Mouse (Mus musculus): ENCODE measurements around the gene Lrrc4c. TPM values are rescaled to one million over a fixed set of nuclear protein-coding genes. Genes with fewer than 3 reads are reported as not detected.

Lrrc4c gene
- total and polyA plus RNA-seq, 2 experiments from 2014 or later: 0.08 to 0.66 TPM

DNA sequence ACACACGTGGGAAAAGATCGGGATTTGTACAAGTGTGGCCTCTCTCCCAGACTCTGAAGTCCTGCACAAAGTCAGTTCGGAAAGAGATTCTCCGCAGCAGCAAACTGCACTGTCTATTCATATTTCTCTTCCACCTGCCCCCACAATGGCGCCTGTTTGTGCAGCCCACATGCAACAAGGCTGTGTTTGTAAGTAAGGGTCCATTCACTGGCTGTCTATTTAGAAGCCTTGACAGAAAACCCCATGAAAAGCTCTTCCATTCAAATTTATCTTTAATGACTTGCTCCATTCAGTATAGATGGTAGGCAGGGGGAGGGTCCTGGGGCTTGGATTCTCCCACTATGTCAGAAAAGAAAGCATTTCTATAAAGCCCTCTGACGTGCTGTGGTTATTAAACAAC is 157.7 kb downstream of the Lrrc4c start:
- Histone ChIP-seq H3K4me2 (ENCODE audit: low read depth, low read length) (no peak overlapping the region), H3K27ac (ENCODE audit: low read depth) (no peak overlapping the region), H3K9ac (replicated peaks; ENCODE audit: low read depth, low read length) (no peak overlapping the region), H3K4me1 (ENCODE audit: control insufficient read depth, insufficient read depth) (no peaks in the 10 kb centered on the region), H3K4me3 (ENCODE audit: low read depth, low read length) (no peak overlapping the region), H3K27me3 (ENCODE audit: control insufficient read depth, insufficient read depth, low read length) (no peaks in the 10 kb centered on the region), H3K9me3 (replicated peaks; ENCODE audit: control insufficient read depth, low read length) (no peaks in the 10 kb centered on the region), H3K36me3 (replicated peaks; ENCODE audit: control insufficient read depth, insufficient read depth, low read length) (no peaks in the 10 kb centered on the region)
- no peak for TF ChIP-seq EP300 (IDR thresholded peaks at IDR 0.05; ENCODE audit: low read depth)
- no peak for TF ChIP-seq CTCF (IDR thresholded peaks at IDR 0.05; ENCODE audit: low read depth)
- no peak for ATAC-seq (ENCODE audit: insufficient read depth, low read depth)
- 66% methylated on average over 6 of the region's 6 CpGs for WGBS
- no peak for DNase-seq (ENCODE audit: low spot score)

DNA sequence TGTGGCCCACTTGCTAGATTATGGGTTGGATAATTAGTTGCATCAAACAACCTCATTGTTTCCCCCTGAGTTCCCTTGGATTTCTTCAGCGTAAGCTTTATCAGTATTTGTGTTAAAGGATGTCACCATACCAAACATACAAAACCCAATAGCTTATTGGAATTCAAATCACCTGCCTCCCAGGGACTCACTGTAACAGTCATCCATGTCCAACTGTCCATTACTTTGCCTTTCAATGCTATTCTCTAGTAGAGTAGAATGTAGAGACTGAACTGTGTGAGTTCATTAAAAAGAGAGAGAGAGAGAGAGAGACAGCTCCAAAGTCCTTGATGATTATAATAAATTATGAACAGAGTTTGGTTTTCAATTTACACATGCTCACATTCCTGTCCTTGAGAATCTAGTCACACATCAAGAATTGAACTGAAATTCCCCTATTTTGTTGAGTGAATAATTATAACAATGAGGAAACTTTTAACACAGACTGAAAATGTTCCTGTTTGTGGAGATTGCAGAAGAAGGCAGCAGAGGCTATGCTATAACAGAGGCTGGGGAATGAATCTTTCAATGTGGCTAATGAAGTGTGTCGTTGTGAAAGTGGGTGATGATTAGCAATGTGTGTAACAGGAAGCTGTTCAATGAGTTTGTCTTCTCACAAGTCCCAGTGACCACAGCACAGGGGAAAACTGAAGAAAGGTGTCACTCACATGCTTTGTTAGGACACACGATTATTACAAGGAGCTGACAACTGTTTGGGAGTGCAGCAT is 181.3 kb downstream of the Lrrc4c start:
- WGBS: 48% methylated on average over 3 of the region's 3 CpGs
- no peak for DNase-seq (ENCODE audit: low spot score)
- H3K36me3 ChIP-seq (replicated peaks; ENCODE audit: control insufficient read depth, insufficient read depth, low read length): no peaks in the 10 kb centered on the region
- no peak for ATAC-seq (ENCODE audit: insufficient read depth, low read depth)
- no peak overlapping the region for H3K4me2 ChIP-seq (ENCODE audit: low read depth, low read length)
- no peaks in the 10 kb centered on the region for H3K27me3 ChIP-seq (ENCODE audit: control insufficient read depth, insufficient read depth, low read length)
- no peaks in the 10 kb centered on the region for H3K9me3 ChIP-seq (replicated peaks; ENCODE audit: control insufficient read depth, low read length)
- no peak overlapping the region for H3K27ac ChIP-seq (ENCODE audit: low read depth)
- no peaks in the 10 kb centered on the region for H3K4me1 ChIP-seq (ENCODE audit: control insufficient read depth, insufficient read depth)
- no peak overlapping the region for H3K4me3 ChIP-seq (ENCODE audit: low read depth, low read length)
- TF ChIP-seq CTCF (IDR thresholded peaks at IDR 0.05; ENCODE audit: low read depth) (no peak), EP300 (IDR thresholded peaks at IDR 0.05; ENCODE audit: low read depth) (no peak)
- no peak overlapping the region for H3K9ac ChIP-seq (replicated peaks; ENCODE audit: low read depth, low read length)

DNA sequence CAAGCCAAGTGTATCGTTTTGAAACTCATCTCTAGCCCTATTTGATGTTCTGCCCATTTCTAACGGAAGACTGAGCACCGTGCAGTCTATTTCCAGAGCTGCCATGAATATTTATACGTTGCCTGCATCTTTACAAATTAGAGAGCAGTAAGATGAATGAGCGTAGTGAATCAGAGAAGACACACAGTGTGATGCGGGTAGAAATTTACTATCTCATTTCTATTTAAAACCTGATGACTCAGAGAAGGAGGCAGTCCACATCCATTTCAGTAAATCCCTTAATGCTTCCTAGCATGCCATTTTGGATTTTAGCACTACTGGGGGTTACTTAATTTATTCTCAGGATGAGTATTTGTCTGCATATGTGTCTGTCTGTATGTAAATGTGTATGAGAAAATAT is 186.2 kb downstream of the Lrrc4c start:
- TF ChIP-seq CTCF (IDR thresholded peaks at IDR 0.05; ENCODE audit: low read depth): no peak
- no peak for TF ChIP-seq EP300 (IDR thresholded peaks at IDR 0.05; ENCODE audit: low read depth)
- no peaks in the 10 kb centered on the region for H3K27me3 ChIP-seq (ENCODE audit: control insufficient read depth, insufficient read depth, low read length)
- no peaks in the 10 kb centered on the region for H3K36me3 ChIP-seq (replicated peaks; ENCODE audit: control insufficient read depth, insufficient read depth, low read length)
- H3K27ac ChIP-seq (ENCODE audit: low read depth): no peak overlapping the region
- H3K4me1 ChIP-seq (ENCODE audit: control insufficient read depth, insufficient read depth): no peaks in the 10 kb centered on the region
- no peak overlapping the region for H3K9ac ChIP-seq (replicated peaks; ENCODE audit: low read depth, low read length)
- H3K4me2 ChIP-seq (ENCODE audit: low read depth, low read length): no peak overlapping the region
- WGBS: 64% methylated on average over 6 of the region's 6 CpGs
- no peak for DNase-seq (ENCODE audit: low spot score)
- H3K9me3 ChIP-seq (replicated peaks; ENCODE audit: control insufficient read depth, low read length): no peaks in the 10 kb centered on the region
- no peak overlapping the region for H3K4me3 ChIP-seq (ENCODE audit: low read depth, low read length)
- ATAC-seq (ENCODE audit: insufficient read depth, low read depth): no peak

DNA sequence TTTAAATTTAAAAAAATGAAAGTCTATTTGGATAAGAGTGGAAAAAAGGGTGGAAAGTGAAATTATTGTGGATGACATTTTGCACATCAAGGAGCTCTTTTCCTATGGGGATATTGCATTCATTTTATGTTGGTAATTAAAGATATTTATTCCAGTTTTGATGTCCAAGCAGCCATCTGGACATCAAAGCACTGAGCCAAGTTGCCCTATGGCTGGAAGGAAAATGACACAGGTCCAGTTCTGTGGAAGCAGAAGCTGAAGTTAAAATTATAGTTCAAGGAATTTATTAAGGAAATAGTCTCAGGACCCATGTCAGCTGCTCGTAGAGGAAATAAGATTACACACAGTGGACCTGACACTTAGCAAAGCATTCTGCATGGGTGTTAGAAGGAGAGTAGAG is 187.7 kb downstream of the Lrrc4c start:
- TF ChIP-seq EP300 (IDR thresholded peaks at IDR 0.05; ENCODE audit: low read depth): no peak
- TF ChIP-seq CTCF (IDR thresholded peaks at IDR 0.05; ENCODE audit: low read depth): no peak
- H3K36me3 ChIP-seq (replicated peaks; ENCODE audit: control insufficient read depth, insufficient read depth, low read length): no peaks in the 10 kb centered on the region
- H3K4me3 ChIP-seq (ENCODE audit: low read depth, low read length): no peak overlapping the region
- no peak for ATAC-seq (ENCODE audit: insufficient read depth, low read depth)
- no peak overlapping the region for H3K9ac ChIP-seq (replicated peaks; ENCODE audit: low read depth, low read length)
- H3K4me1 ChIP-seq (ENCODE audit: control insufficient read depth, insufficient read depth): no peaks in the 10 kb centered on the region
- DNase-seq (ENCODE audit: low spot score): no peak
- H3K27me3 ChIP-seq (ENCODE audit: control insufficient read depth, insufficient read depth, low read length): no peaks in the 10 kb centered on the region
- H3K9me3 ChIP-seq (replicated peaks; ENCODE audit: control insufficient read depth, low read length): no peaks in the 10 kb centered on the region
- 62% methylated on average over 1 of the region's 1 CpGs for WGBS
- no peak overlapping the region for H3K4me2 ChIP-seq (ENCODE audit: low read depth, low read length)
- no peak overlapping the region for H3K27ac ChIP-seq (ENCODE audit: low read depth)

DNA sequence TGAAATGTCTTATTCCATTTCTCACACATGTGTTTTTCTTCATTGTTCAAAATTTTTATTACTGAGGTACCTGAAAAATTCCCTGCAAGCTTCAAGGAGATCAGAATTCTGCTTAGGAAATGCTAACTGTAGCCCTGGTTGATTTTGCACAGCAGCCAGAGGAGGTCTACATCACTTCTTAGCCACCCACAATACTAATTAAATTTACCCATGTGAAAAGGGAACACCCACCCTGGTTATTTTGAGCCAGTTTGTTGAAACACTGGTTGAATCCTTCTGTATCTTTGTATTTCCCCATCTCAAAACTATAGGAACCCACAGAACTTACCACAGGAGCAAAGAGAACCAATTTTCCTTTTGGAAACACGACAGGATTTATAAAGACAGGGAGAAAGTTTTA is 191.0 kb downstream of the Lrrc4c start:
- Histone ChIP-seq H3K27ac (ENCODE audit: low read depth) (no peak overlapping the region), H3K9ac (replicated peaks; ENCODE audit: low read depth, low read length) (no peak overlapping the region), H3K4me2 (ENCODE audit: low read depth, low read length) (no peak overlapping the region), H3K27me3 (ENCODE audit: control insufficient read depth, insufficient read depth, low read length) (no peaks in the 10 kb centered on the region), H3K9me3 (replicated peaks; ENCODE audit: control insufficient read depth, low read length) (no peaks in the 10 kb centered on the region), H3K36me3 (replicated peaks; ENCODE audit: control insufficient read depth, insufficient read depth, low read length) (no peaks in the 10 kb centered on the region), H3K4me1 (ENCODE audit: control insufficient read depth, insufficient read depth) (no peaks in the 10 kb centered on the region), H3K4me3 (ENCODE audit: low read depth, low read length) (no peak overlapping the region)
- 49% methylated on average over 1 of the region's 1 CpGs for WGBS
- no peak for TF ChIP-seq CTCF (IDR thresholded peaks at IDR 0.05; ENCODE audit: low read depth)
- TF ChIP-seq EP300 (IDR thresholded peaks at IDR 0.05; ENCODE audit: low read depth): no peak
- DNase-seq (ENCODE audit: low spot score): no peak
- ATAC-seq (ENCODE audit: insufficient read depth, low read depth): no peak

DNA sequence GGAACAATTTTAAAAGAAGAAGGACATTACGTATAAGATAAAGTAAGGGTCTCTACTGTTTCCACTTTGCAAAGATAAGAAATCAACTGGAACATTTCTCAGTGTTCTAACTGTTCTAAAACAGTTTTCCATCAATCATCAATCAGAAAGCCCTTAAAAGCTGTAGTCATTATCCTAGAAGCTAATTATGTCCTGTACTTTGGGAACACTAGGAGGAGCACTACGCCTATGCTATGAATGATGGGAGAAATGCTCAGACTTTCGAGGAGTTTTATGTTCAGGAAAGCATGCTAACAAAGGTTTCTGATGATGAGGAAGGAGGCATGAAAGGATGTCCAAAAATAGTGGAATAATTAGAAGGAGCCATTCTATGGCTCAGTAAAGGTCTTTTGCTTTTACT is 219.5 kb downstream of the Lrrc4c start:
- ATAC-seq (ENCODE audit: insufficient read depth, low read depth) (no peak), DNase-seq (ENCODE audit: low spot score) (no peak)
- WGBS: 62% methylated on average over 3 of the region's 3 CpGs
- Histone ChIP-seq H3K4me2 (ENCODE audit: low read depth, low read length) (no peak overlapping the region), H3K4me1 (ENCODE audit: control insufficient read depth, insufficient read depth) (no peaks in the 10 kb centered on the region), H3K27ac (ENCODE audit: low read depth) (no peak overlapping the region), H3K9me3 (replicated peaks; ENCODE audit: control insufficient read depth, low read length) (no peaks in the 10 kb centered on the region), H3K4me3 (ENCODE audit: low read depth, low read length) (no peak overlapping the region), H3K27me3 (ENCODE audit: control insufficient read depth, insufficient read depth, low read length) (no peaks in the 10 kb centered on the region), H3K9ac (replicated peaks; ENCODE audit: low read depth, low read length) (no peak overlapping the region), H3K36me3 (replicated peaks; ENCODE audit: control insufficient read depth, insufficient read depth, low read length) (no peaks in the 10 kb centered on the region)
- no peak for TF ChIP-seq EP300 (IDR thresholded peaks at IDR 0.05; ENCODE audit: low read depth)
- peak; percentile 34 for TF ChIP-seq CTCF (IDR thresholded peaks at IDR 0.05; ENCODE audit: low read depth)
